Mouse (Mus musculus) kidney, postnatal 0 days (tissue): ENCODE measurements around the gene Spsb3. TPM values are rescaled to one million over a fixed set of nuclear protein-coding genes. Genes with fewer than 3 reads are reported as not detected.

Experiments
- ATAC-seq: fragments of 200-750 bp; cut with Nextera tagmentation; replicated peaks from 2 replicates; pipeline ENCODE4 v1.8.0; 2017; ENCODE audit warnings: low read depth, moderate number of reproducible peaks, moderate TSS enrichment, moderate library complexity; ENCODE audit not compliant: low FRiP score
- DNase-seq: peaks from one replicate; pipeline ENCODE4 v3.0.0-alpha.2; 2016; ENCODE audit warnings: low spot score
- H3K27ac ChIP-seq: fragments of 300-500 bp; sonication (generic); 2 replicates; pipeline ENCODE4 v1.5.1; 2014; ENCODE audit warnings: mild to moderate bottlenecking
- H3K27me3 ChIP-seq: fragments of 300-500 bp; sonication (generic); 2 replicates; pipeline ENCODE4 v1.6.1; 2014; ENCODE audit warnings: low read length, mixed read lengths; ENCODE audit not compliant: insufficient read depth
- H3K36me3 ChIP-seq: fragments of 300-500 bp; sonication (generic); 2 replicates; pipeline ENCODE4 v1.6.1; 2014; ENCODE audit warnings: low read length, mixed read lengths; ENCODE audit not compliant: insufficient read depth
- H3K4me1 ChIP-seq: fragments of 300-500 bp; sonication (generic); replicated peaks from 2 replicates; pipeline ENCODE4 v1.6.1; 2014; ENCODE audit warnings: antibody characterized with exemption, low read length, mixed read lengths; ENCODE audit not compliant: insufficient read depth
- H3K4me2 ChIP-seq: fragments of 300-500 bp; sonication (generic); 2 replicates; pipeline ENCODE4 v1.6.1; 2014; ENCODE audit warnings: mild to moderate bottlenecking, low read length, moderate library complexity, mixed read lengths
- H3K4me3 ChIP-seq: fragments of 300-500 bp; sonication (generic); replicated peaks from 2 replicates; pipeline ENCODE4 v1.5.1; 2014; ENCODE audit warnings: low read depth, low read length
- H3K9ac ChIP-seq: fragments of 300-500 bp; sonication (generic); 2 replicates; pipeline ENCODE4 v1.6.1; 2014; ENCODE audit warnings: low read depth, low read length
- H3K9me3 ChIP-seq: fragments of 300-500 bp; sonication (generic); replicated peaks from 2 replicates; pipeline ENCODE4 v1.6.1; 2016; ENCODE audit warnings: low read length, inconsistent platforms, mixed read lengths
- CTCF ChIP-seq: IDR thresholded peaks from 2 replicates; pipeline ENCODE4 v1.5.1; 2016; ENCODE audit warnings: antibody characterized with exemption, low read depth, mild to moderate bottlenecking, moderate library complexity
- WGBS: fragments of 180-500 bp; shearing (Covaris S2); extraction: QIAGEN DNeasy Blood & Tissue Kit; methylation state at CpG from one replicate; pipeline ENCODE4 v1.1.7; 2014; 5-methylcytosine and 5-hydroxymethylcytosine counted together
- polyA plus RNA-seq: library from polyadenylated mRNA; unstranded; fragments of >200 nt; fragmentation: Nextera tagmentation; extraction: Ambion mirVana; gene quantifications from 2 replicates; pipeline ENCODE4 v1.2.1, GENCODE M21; 2015

The Spsb3 gene
- polyA plus RNA-seq, 1 experiment from 2014 or later: 53.4 TPM

GRCm38 (mm10) chr17:24934926-24935325 is 48.5 kb downstream of the Spsb3 start:
- Histone ChIP-seq H3K4me1 (peaks cover 13% of the 10 kb centered on the region), H3K4me3 (no peak overlapping the region), H3K4me2 (0 out of 2 replicates have a peak overlapping the region, but pooled peaks have one; percentile 78), H3K27ac (no peak overlapping the region), H3K9me3 (no peaks in the 10 kb centered on the region), H3K9ac (peak overlapping the region; percentile 67; the same call in 1 of the 2 replicates), H3K27me3 (no peaks in the 10 kb centered on the region), H3K36me3 (0 out of 2 replicates have a peak, but pooled peaks cover 4% of the 10 kb centered on the region)
- 73% methylated on average over 4 of the region's 4 CpGs for WGBS
- no peak for ATAC-seq
- no peak for DNase-seq
- no peak for TF ChIP-seq CTCF

- H3K9me3 ChIP-seq: no peaks in the 10 kb centered on the region
- no peak for TF ChIP-seq CTCF
- no peak for ATAC-seq
Observed at GRCm38 (mm10) chr17:24935666-24936065, 49.2 kb downstream of the Spsb3 start.

GRCm38 (mm10) chr17:24936259-24937237 is 50.1 kb downstream of the Spsb3 start, which contains the start of gene Mapk8ip3:
Mapk8ip3 (minus strand) TSS chr17:24936977.
- peak within 1 kb of the TSS; percentile 62 for H3K27ac ChIP-seq
- peak within 1 kb of the TSS; percentile 78 for H3K4me2 ChIP-seq
- peak; percentile 94 for ATAC-seq
- peak; percentile 96 for DNase-seq
- peak within 1 kb of the TSS; percentile 67 for H3K9ac ChIP-seq
- no peaks in the 10 kb centered on the region for H3K9me3 ChIP-seq
- 1% methylated on average over 76 of the region's 78 CpGs for WGBS
- H3K4me3 ChIP-seq: peak within 1 kb of the TSS; percentile 84
- peak; percentile 55 for TF ChIP-seq CTCF
- peaks cover 13% of the 10 kb centered on the region for H3K4me1 ChIP-seq
- 0 out of 2 replicates have a peak, but pooled peaks cover 4% of the 10 kb centered on the region for H3K36me3 ChIP-seq
- H3K27me3 ChIP-seq: no peaks in the 10 kb centered on the region

More at GRCm38 (mm10) chr17:24935666-24936065, 49.2 kb downstream of the Spsb3 start:
- Histone ChIP-seq H3K27me3 (no peaks in the 10 kb centered on the region), H3K4me3 (peak overlapping the region; percentile 84), H3K4me2 (peak overlapping the region; percentile 78), H3K4me1 (peaks cover 13% of the 10 kb centered on the region), H3K9ac (peak overlapping the region; percentile 67), H3K27ac (no peak overlapping the region), H3K36me3 (0 out of 2 replicates have a peak, but pooled peaks cover 4% of the 10 kb centered on the region)
- DNase-seq: no peak

- no peak for ATAC-seq
- peak; percentile 19; the same call in 1 of the 2 replicates for TF ChIP-seq CTCF
- Histone ChIP-seq H3K4me1 (peaks cover 13% of the 10 kb centered on the region), H3K27ac (peak overlapping the region; percentile 62), H3K4me3 (peak overlapping the region; percentile 84), H3K9ac (peak overlapping the region; percentile 67; the same call in 1 of the 2 replicates), H3K36me3 (no peaks in the 10 kb centered on the region), H3K9me3 (no peaks in the 10 kb centered on the region), H3K27me3 (no peaks in the 10 kb centered on the region), H3K4me2 (peak overlapping the region; percentile 78)
- 45% methylated on average over 6 of the region's 6 CpGs for WGBS
- no peak for DNase-seq
Observed at GRCm38 (mm10) chr17:24937266-24937665, 50.8 kb downstream of the Spsb3 start.

Other genes with a start within 250 kb of the Spsb3 start
- gene Slc9a3r2, start 236.3 kb upstream of the Spsb3 start, polyA plus RNA-seq: 141 and 145 TPM in 2 replicates
- 0.32 and 0.38 TPM in 2 replicates for gene Npw, start 228.2 kb upstream of the Spsb3 start, polyA plus RNA-seq
- 17.5 and 18.1 TPM in 2 replicates for gene Zfp598, start 217.0 kb upstream of the Spsb3 start, polyA plus RNA-seq
- 1.4 and 1.7 TPM in 2 replicates for gene Syngr3, start 196.7 kb upstream of the Spsb3 start, polyA plus RNA-seq
- 43.3 and 47.6 TPM in 2 replicates for gene Gfer, start 190.5 kb upstream of the Spsb3 start, polyA plus RNA-seq
- gene Noxo1, start 190.4 kb upstream of the Spsb3 start, polyA plus RNA-seq: 2.6 and 2.7 TPM in 2 replicates
- 50.5 and 57.3 TPM in 2 replicates for gene Tbl3, start 179.0 kb upstream of the Spsb3 start, polyA plus RNA-seq
- not detected in 2 replicates for gene Rnf151, start 168.6 kb upstream of the Spsb3 start, polyA plus RNA-seq
- 1,452 and 1,460 TPM in 2 replicates for gene Rps2, start 168.5 kb upstream of the Spsb3 start, polyA plus RNA-seq
- 417 and 419 TPM in 2 replicates for gene Ndufb10, start 162.2 kb upstream of the Spsb3 start, polyA plus RNA-seq
- 0.36 and 0.38 TPM in 2 replicates for gene Rpl3l, start 158.8 kb upstream of the Spsb3 start, polyA plus RNA-seq
- 45.8 and 48.6 TPM in 2 replicates for gene Msrb1, start 150.0 kb upstream of the Spsb3 start, polyA plus RNA-seq
- gene Hs3st6, start 133.7 kb upstream of the Spsb3 start, polyA plus RNA-seq: 33.0 and 38.6 TPM in 2 replicates
- 0.23 and 0.47 TPM in 2 replicates for gene Meiob, start 82.4 kb upstream of the Spsb3 start, polyA plus RNA-seq
- gene Hagh, start 46.5 kb upstream of the Spsb3 start, polyA plus RNA-seq: 99.7 and 101 TPM in 2 replicates
- 88.0 and 90.7 TPM in 2 replicates for gene Fahd1, start 36.3 kb upstream of the Spsb3 start, polyA plus RNA-seq
- 6.8 and 8.2 TPM in 2 replicates for gene Igfals, start 20.6 kb upstream of the Spsb3 start, polyA plus RNA-seq
- 55.9 and 57.5 TPM in 2 replicates for gene Nubp2, start 294 bp upstream of the Spsb3 start, polyA plus RNA-seq
- gene Eme2, start 8.4 kb downstream of the Spsb3 start, polyA plus RNA-seq: 29.5 and 29.6 TPM in 2 replicates
- 141 TPM in 2 replicates for gene Mrps34, start 8.5 kb downstream of the Spsb3 start, polyA plus RNA-seq
- gene Nme3, start 9.9 kb downstream of the Spsb3 start, polyA plus RNA-seq: 87.1 and 93.1 TPM in 2 replicates
- gene Mapk8ip3, start 50.3 kb downstream of the Spsb3 start, polyA plus RNA-seq: 12.7 and 13.7 TPM in 2 replicates
- 95.0 and 108 TPM in 2 replicates for gene Jpt2, start 74.0 kb downstream of the Spsb3 start, polyA plus RNA-seq
- 3.4 and 4.5 TPM in 2 replicates for gene Cramp1l, start 129.1 kb downstream of the Spsb3 start, polyA plus RNA-seq
- gene Ift140, start 129.4 kb downstream of the Spsb3 start, polyA plus RNA-seq: 10.1 and 10.9 TPM in 2 replicates
- gene Tmem204, start 196.9 kb downstream of the Spsb3 start, polyA plus RNA-seq: 54.5 and 59.9 TPM in 2 replicates
- 24.2 and 24.7 TPM in 2 replicates for gene Telo2, start 229.3 kb downstream of the Spsb3 start, polyA plus RNA-seq
- gene Ptx4, start 234.1 kb downstream of the Spsb3 start, polyA plus RNA-seq: not detected in 2 replicates
- 14.7 and 17.2 TPM in 2 replicates for gene Clcn7, start 246.7 kb downstream of the Spsb3 start, polyA plus RNA-seq